Mouse (Mus musculus) heart, embryonic 10.5 days (tissue): ENCODE data around the gene Spaca4. TPM values are rescaled to one million over a fixed set of nuclear protein-coding genes. Genes with fewer than 3 reads are reported as not detected.
A peak's percentile ranks its signal among the peaks of the same experiment; 100 is the strongest.

Experiments
- DNase-seq: peaks from one replicate; pipeline ENCODE4 v3.0.0-alpha.2; 2017; ENCODE audit warnings: low spot score
- H3K27ac ChIP-seq: fragments of 300-500 bp; sonication (generic); 2 replicates; pipeline ENCODE4 v1.5.1; 2016; ENCODE audit warnings: mild to moderate bottlenecking
- H3K27me3 ChIP-seq: fragments of 300-500 bp; sonication (generic); 2 replicates; pipeline ENCODE4 v1.6.1; 2016; ENCODE audit warnings: mild to moderate bottlenecking; ENCODE audit not compliant: poor library complexity, insufficient read depth, severe bottlenecking
- H3K36me3 ChIP-seq: fragments of 300-500 bp; sonication (generic); 2 replicates; pipeline ENCODE4 v1.6.1; 2016; ENCODE audit warnings: mild to moderate bottlenecking, moderate library complexity
- H3K4me1 ChIP-seq: fragments of 300-500 bp; sonication (generic); 2 replicates; pipeline ENCODE4 v1.6.1; 2016; ENCODE audit warnings: mild to moderate bottlenecking
- H3K4me3 ChIP-seq: fragments of 300-500 bp; sonication (generic); 2 replicates; pipeline ENCODE4 v1.5.1; 2016; ENCODE audit warnings: mild to moderate bottlenecking, moderate library complexity
- H3K9me3 ChIP-seq: fragments of 300-500 bp; sonication (generic); 2 replicates; pipeline ENCODE4 v1.6.1; 2016; ENCODE audit warnings: mild to moderate bottlenecking, moderate library complexity
- WGBS: fragments of 180-500 bp; shearing (Covaris S2); methylation state at CpG from one replicate; pipeline ENCODE4 v1.1.7; 2016; 5-methylcytosine and 5-hydroxymethylcytosine counted together
- polyA plus RNA-seq: library from polyadenylated mRNA; unstranded; fragments of >200 nt; fragmentation: Nextera tagmentation; extraction: Ambion mirVana; gene quantifications from 2 replicates; pipeline ENCODE4 v1.2.1, GENCODE M21; 2016

Gene Spaca4
- polyA plus RNA-seq, 1 experiment from 2014 or later, result not detected

GRCm38 (mm10) chr7:45699523-45700141, 26.0 kb downstream of the Spaca4 start, which contains the start of gene Car11:
Gene Car11, plus strand, starts transcription at chr7:45699843.
- Histone ChIP-seq H3K27ac (peak within 1 kb of the TSS; percentile 31; the same call in 1 of the 2 replicates), H3K4me1 (peaks cover 44% of the 10 kb centered on the region)
- DNase-seq, result no peak

DNA sequence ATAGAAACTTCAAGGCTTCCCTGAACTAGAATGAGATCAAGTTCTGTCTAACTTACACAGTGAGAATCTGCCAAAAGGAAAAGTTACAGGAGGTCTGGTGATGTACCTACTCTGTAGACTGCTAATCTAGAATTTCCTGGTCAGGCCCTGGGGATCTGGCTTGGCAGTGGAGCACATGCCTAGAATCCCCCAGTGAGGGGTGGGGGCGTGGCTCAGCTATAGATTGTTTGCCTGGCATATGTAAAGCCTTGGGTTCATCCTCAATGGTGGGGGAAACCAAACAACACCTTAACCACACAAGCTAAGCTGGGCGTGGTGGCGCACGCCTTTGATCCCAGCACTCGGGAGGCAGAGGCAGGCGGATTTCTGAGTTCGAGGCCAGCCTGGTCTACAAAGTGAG, 27.7 kb downstream of the Spaca4 start:
- 88% methylated on average over 7 of the region's 7 CpGs for WGBS
- Histone ChIP-seq H3K4me1 (peaks cover 36% of the 10 kb centered on the region), H3K9me3 (no peaks in the 10 kb centered on the region), H3K36me3 (no peaks in the 10 kb centered on the region), H3K27me3 (peaks cover 39% of the 10 kb centered on the region), H3K4me3 (no peak overlapping the region), H3K27ac (no peak overlapping the region)
- DNase-seq, result no peak

More at GRCm38 (mm10) chr7:45699523-45700141, 26.0 kb downstream of the Spaca4 start, which contains the start of gene Car11:
- H3K36me3 ChIP-seq, result no peaks in the 10 kb centered on the region
- no peaks in the 10 kb centered on the region for H3K9me3 ChIP-seq
- H3K4me3 ChIP-seq, result peak within 1 kb of the TSS; percentile 58
- H3K27me3 ChIP-seq, result peaks cover 39% of the 10 kb centered on the region
- under 1% methylated on average over 35 of the region's 36 CpGs for WGBS

GRCm38 (mm10) chr7:45695098-45695497, 30.5 kb downstream of the Spaca4 start:
- Histone ChIP-seq H3K27me3 (peaks cover 24% of the 10 kb centered on the region), H3K27ac (no peak overlapping the region), H3K4me3 (no peak overlapping the region), H3K4me1 (peaks cover 34% of the 10 kb centered on the region), H3K9me3 (no peaks in the 10 kb centered on the region), H3K36me3 (no peaks in the 10 kb centered on the region)
- 34% methylated on average over 6 of the region's 6 CpGs for WGBS
- DNase-seq, result no peak

- 80% methylated on average over 50 of the region's 50 CpGs for WGBS
Measured at GRCm38 (mm10) chr7:45693921-45694591, 31.6 kb downstream of the Spaca4 start, which contains the start of gene Sec1. Gene Sec1, minus strand, starts transcription at chr7:45694402.

DNA sequence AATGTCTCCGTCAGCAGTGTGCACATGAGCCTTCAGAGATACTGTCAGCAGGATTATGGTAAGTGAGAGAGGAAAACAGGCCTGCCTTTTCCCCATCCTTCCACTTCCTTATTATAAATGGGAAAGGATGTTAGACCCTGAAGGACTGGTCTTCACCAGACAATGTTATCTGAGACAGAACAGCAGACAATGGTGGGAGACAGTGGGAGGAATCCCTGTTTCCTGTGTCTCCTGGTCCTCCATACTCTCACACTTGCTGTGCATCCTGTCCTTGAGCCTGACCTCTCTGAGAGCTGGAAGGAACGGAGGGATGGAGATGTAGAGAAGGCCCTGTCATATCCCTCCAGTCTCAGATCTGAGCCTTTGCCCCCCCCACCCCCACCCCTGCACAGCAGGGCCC, 33.2 kb downstream of the Spaca4 start:
- no peaks in the 10 kb centered on the region for H3K36me3 ChIP-seq
- H3K4me3 ChIP-seq, result no peak overlapping the region
- H3K27ac ChIP-seq, result no peak overlapping the region
- no peaks in the 10 kb centered on the region for H3K27me3 ChIP-seq
- H3K4me1 ChIP-seq, result peaks cover 38% of the 10 kb centered on the region
- WGBS, result 45% methylated on average over 2 of the region's 2 CpGs
- DNase-seq, result no peak
- no peaks in the 10 kb centered on the region for H3K9me3 ChIP-seq

More at GRCm38 (mm10) chr7:45693921-45694591, 31.6 kb downstream of the Spaca4 start, which contains the start of gene Sec1:
- DNase-seq, result no peak
- Histone ChIP-seq H3K4me3 (no peak within 1 kb of the TSS), H3K4me1 (peaks cover 34% of the 10 kb centered on the region), H3K27me3 (peaks cover 14% of the 10 kb centered on the region), H3K36me3 (no peaks in the 10 kb centered on the region), H3K27ac (peak within 1 kb of the TSS; percentile 47; the same call in 1 of the 2 replicates), H3K9me3 (no peaks in the 10 kb centered on the region)

DNA sequence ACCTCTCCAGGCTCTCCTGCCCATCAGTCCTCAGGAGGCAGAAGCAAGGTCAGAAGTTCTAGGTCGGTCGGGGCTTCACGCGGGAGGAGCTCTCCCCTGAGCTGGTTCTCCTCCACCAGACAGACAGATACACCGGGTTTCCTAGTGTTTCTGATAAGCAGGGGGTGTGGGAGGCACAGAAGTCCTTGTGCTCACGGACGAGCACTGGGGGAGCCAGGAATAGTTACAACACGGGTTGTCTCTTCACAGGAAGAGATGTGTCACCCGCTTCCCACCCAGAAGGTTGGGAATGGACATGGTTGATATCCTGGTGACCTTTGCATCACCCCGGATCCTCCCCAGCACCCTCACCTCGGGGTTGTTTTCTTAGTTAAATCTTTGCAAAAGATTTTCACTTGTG, 35.8 kb downstream of the Spaca4 start:
- Histone ChIP-seq H3K36me3 (no peaks in the 10 kb centered on the region), H3K9me3 (no peaks in the 10 kb centered on the region), H3K27ac (peak overlapping the region; percentile 72), H3K4me3 (no peak overlapping the region), H3K27me3 (peaks cover 6% of the 10 kb centered on the region; the same call in 1 of the 2 replicates), H3K4me1 (peaks cover 57% of the 10 kb centered on the region)
- WGBS, result 16% methylated on average over 11 of the region's 11 CpGs
- no peak for DNase-seq

- WGBS, result 55% methylated on average over 6 of the region's 6 CpGs
- DNase-seq, result no peak
- H3K27ac ChIP-seq, result peak overlapping the region; percentile 72
- peaks cover 56% of the 10 kb centered on the region for H3K4me1 ChIP-seq
- H3K36me3 ChIP-seq, result no peaks in the 10 kb centered on the region
- no peaks in the 10 kb centered on the region for H3K9me3 ChIP-seq
- H3K4me3 ChIP-seq, result no peak overlapping the region
- peaks cover 9% of the 10 kb centered on the region; the same call in 1 of the 2 replicates for H3K27me3 ChIP-seq
Measured at GRCm38 (mm10) chr7:45689099-45689498, 36.5 kb downstream of the Spaca4 start.

DNA sequence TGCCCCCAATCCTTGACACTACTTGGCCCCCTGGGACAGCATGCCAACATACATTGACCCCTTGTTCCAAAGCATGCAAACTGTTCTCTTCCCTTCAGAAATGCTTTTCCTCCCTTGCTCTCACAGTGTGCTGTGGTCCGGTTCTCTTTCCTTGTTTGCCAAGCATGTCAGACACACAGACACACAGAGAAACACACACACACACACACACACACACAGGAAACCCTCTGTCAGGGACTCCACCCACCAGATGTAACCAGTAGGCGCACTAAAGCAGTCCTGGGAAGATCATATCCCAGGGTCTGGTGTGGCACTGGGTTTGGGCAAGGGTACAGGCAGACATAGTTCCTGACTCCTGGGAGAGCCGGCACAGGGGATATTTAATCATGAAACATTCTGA, 38.8 kb downstream of the Spaca4 start:
- Histone ChIP-seq H3K27ac (peak overlapping the region; percentile 72; the same call in 1 of the 2 replicates), H3K36me3 (no peaks in the 10 kb centered on the region), H3K27me3 (peaks cover 14% of the 10 kb centered on the region; the same call in 1 of the 2 replicates), H3K4me3 (no peak overlapping the region), H3K9me3 (no peaks in the 10 kb centered on the region), H3K4me1 (peaks cover 61% of the 10 kb centered on the region)
- WGBS, result 80% methylated on average over 3 of the region's 3 CpGs
- DNase-seq, result no peak

DNA sequence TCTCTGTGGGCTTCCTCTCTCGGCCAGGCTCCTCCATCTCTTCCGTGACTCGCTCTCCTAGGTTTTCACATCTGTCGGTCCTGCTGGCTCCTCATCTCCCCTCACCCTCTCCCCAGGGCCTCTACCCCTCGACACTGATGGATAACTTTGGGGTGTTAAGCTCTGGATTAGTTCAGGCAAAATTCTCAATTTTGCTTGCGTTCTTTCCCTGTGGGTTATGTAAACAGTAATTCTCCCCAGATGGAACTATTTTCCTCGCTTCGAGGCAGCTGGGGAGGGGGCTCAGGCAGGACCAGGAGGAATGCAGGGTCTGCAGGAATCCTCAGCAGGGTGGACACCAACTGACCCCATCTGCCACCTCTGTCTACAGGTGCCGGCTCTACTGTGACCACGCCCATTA, 39.8 kb downstream of the Spaca4 start:
- peak overlapping the region; percentile 72 for H3K27ac ChIP-seq
- H3K27me3 ChIP-seq, result peaks cover 14% of the 10 kb centered on the region; the same call in 1 of the 2 replicates
- H3K4me3 ChIP-seq, result no peak overlapping the region
- no peaks in the 10 kb centered on the region for H3K9me3 ChIP-seq
- H3K36me3 ChIP-seq, result no peaks in the 10 kb centered on the region
- 60% methylated on average over 10 of the region's 10 CpGs for WGBS
- H3K4me1 ChIP-seq, result peaks cover 58% of the 10 kb centered on the region
- no peak for DNase-seq

GRCm38 (mm10) chr7:45683396-45684050, 42.1 kb downstream of the Spaca4 start, which contains the start of gene Ntn5:
Gene Ntn5, plus strand, starts transcription at chr7:45684022.
- no peaks in the 10 kb centered on the region for H3K36me3 ChIP-seq
- peaks cover 50% of the 10 kb centered on the region for H3K4me1 ChIP-seq
- DNase-seq, result no peak
- no peaks in the 10 kb centered on the region for H3K9me3 ChIP-seq
- 0 out of 2 replicates have a peak within 1 kb of the TSS, but pooled peaks have one; percentile 43 for H3K4me3 ChIP-seq
- WGBS, result 74% methylated on average over 7 of the region's 7 CpGs
- H3K27me3 ChIP-seq, result peaks cover 14% of the 10 kb centered on the region; the same call in 1 of the 2 replicates
- H3K27ac ChIP-seq, result peak within 1 kb of the TSS; percentile 91

GRCm38 (mm10) chr7:45682144-45683126, 43.2 kb downstream of the Spaca4 start:
- Histone ChIP-seq H3K4me3 (peak overlapping the region; percentile 43), H3K36me3 (no peaks in the 10 kb centered on the region), H3K27ac (peak overlapping the region; percentile 91), H3K27me3 (peaks cover 17% of the 10 kb centered on the region; the same call in 1 of the 2 replicates), H3K9me3 (no peaks in the 10 kb centered on the region), H3K4me1 (peaks cover 58% of the 10 kb centered on the region)
- WGBS, result 29% methylated on average over 14 of the region's 14 CpGs
- DNase-seq, result peak; percentile 95
